Mouse (Mus musculus) heart, postnatal 0 days (tissue): ENCODE results near the gene Nfrkb. TPM values are rescaled to one million over a fixed set of nuclear protein-coding genes. Genes with fewer than 3 reads are reported as not detected.
A peak's percentile ranks its signal among the peaks of the same experiment; 100 is the strongest.

Source experiments
- ATAC-seq: fragments of 200-750 bp; cut with Nextera tagmentation; 2 replicates; pipeline ENCODE4 v1.8.0; 2017; ENCODE audit warnings: low read depth, moderate number of reproducible peaks, moderate library complexity; ENCODE audit not compliant: insufficient read depth
- DNase-seq: peaks from one replicate; pipeline ENCODE4 v3.0.0-alpha.2; 2016; ENCODE audit warnings: low spot score
- H3K27ac ChIP-seq: fragments of 300-500 bp; sonication (generic); 2 replicates; pipeline ENCODE4 v1.5.1; 2014; ENCODE audit warnings: low read depth, mild to moderate bottlenecking
- H3K27me3 ChIP-seq: fragments of 300-500 bp; sonication (generic); 2 replicates; pipeline ENCODE4 v1.6.1; 2014; ENCODE audit warnings: low read length, mixed read lengths; ENCODE audit not compliant: control insufficient read depth, insufficient read depth
- H3K36me3 ChIP-seq: fragments of 300-500 bp; sonication (generic); replicated peaks from 2 replicates; pipeline ENCODE4 v1.6.1; 2014; ENCODE audit warnings: low read length, mixed read lengths; ENCODE audit not compliant: control insufficient read depth, insufficient read depth
- H3K4me1 ChIP-seq: fragments of 300-500 bp; sonication (generic); 2 replicates; pipeline ENCODE4 v1.6.1; 2014; ENCODE audit warnings: antibody characterized with exemption; ENCODE audit not compliant: control insufficient read depth, insufficient read depth
- H3K4me2 ChIP-seq: fragments of 300-500 bp; sonication (generic); 2 replicates; pipeline ENCODE4 v1.6.1; 2014; ENCODE audit warnings: low read depth, mild to moderate bottlenecking, low read length, moderate library complexity
- H3K4me3 ChIP-seq: fragments of 300-500 bp; sonication (generic); 2 replicates; pipeline ENCODE4 v1.5.1; 2014; ENCODE audit warnings: low read depth, low read length
- H3K9ac ChIP-seq: fragments of 300-500 bp; sonication (generic); replicated peaks from 2 replicates; pipeline ENCODE4 v1.6.1; 2014; ENCODE audit warnings: low read depth, low read length, mixed read lengths
- H3K9me3 ChIP-seq: fragments of 300-500 bp; sonication (generic); replicated peaks from 2 replicates; pipeline ENCODE4 v1.6.1; 2016; ENCODE audit warnings: low read length; ENCODE audit not compliant: control insufficient read depth
- CTCF ChIP-seq: IDR thresholded peaks from 2 replicates; pipeline ENCODE4 v1.5.1; 2016; ENCODE audit warnings: antibody characterized with exemption, control low read depth, low read depth
- EP300 ChIP-seq: IDR thresholded peaks from 2 replicates; pipeline ENCODE4 v1.6.1; 2016; ENCODE audit warnings: antibody characterized with exemption, low read depth
- WGBS: fragments of 180-500 bp; shearing (Covaris S2); extraction: QIAGEN DNeasy Blood & Tissue Kit; methylation state at CpG from one replicate; pipeline ENCODE4 v1.1.7; 2014; 5-methylcytosine and 5-hydroxymethylcytosine counted together
- polyA plus RNA-seq: library from polyadenylated mRNA; unstranded; fragments of >200 nt; fragmentation: Nextera tagmentation; extraction: Ambion mirVana; gene quantifications from 2 replicates; pipeline ENCODE4 v1.2.1, GENCODE M21; 2015
- total RNA-seq: library from RNA; depleted of rRNA; stranded (reverse); fragments of >200 nt; gene quantifications from 2 replicates; pipeline ENCODE4 v1.2.3, GENCODE M21; 2014; ENCODE audit warnings: low replicate concordance

Gene Nfrkb
- total and polyA plus RNA-seq, 2 experiments from 2014 or later, result 8.8 to 19.7 TPM

- ATAC-seq (no peak), DNase-seq (no peak)
- Histone ChIP-seq H3K4me3 (no peak overlapping the region), H3K36me3 (peaks cover 20% of the 10 kb centered on the region), H3K4me1 (no peaks in the 10 kb centered on the region), H3K27me3 (no peaks in the 10 kb centered on the region), H3K9ac (no peak overlapping the region), H3K4me2 (no peak overlapping the region), H3K9me3 (no peaks in the 10 kb centered on the region; the same call in none of the 2 replicates), H3K27ac (no peak overlapping the region)
- TF ChIP-seq CTCF (no peak), EP300 (no peak)
- 91% methylated on average over 3 of the region's 3 CpGs for WGBS
These were observed 14.3 kb upstream of the Nfrkb start for GRCm38 (mm10) chr9:31371740-31372139.

- ATAC-seq, result no peak
- TF ChIP-seq EP300 (no peak), CTCF (no peak)
- Histone ChIP-seq H3K4me1 (no peaks in the 10 kb centered on the region), H3K9ac (no peak overlapping the region), H3K9me3 (no peaks in the 10 kb centered on the region; the same call in none of the 2 replicates), H3K27ac (no peak overlapping the region), H3K27me3 (no peaks in the 10 kb centered on the region), H3K4me3 (no peak overlapping the region), H3K4me2 (no peak overlapping the region), H3K36me3 (peaks cover 20% of the 10 kb centered on the region; the same call in 1 of the 2 replicates)
- no peak for DNase-seq
These were observed 9.3 kb upstream of the Nfrkb start for GRCm38 (mm10) chr9:31376661-31377060.

DNA sequence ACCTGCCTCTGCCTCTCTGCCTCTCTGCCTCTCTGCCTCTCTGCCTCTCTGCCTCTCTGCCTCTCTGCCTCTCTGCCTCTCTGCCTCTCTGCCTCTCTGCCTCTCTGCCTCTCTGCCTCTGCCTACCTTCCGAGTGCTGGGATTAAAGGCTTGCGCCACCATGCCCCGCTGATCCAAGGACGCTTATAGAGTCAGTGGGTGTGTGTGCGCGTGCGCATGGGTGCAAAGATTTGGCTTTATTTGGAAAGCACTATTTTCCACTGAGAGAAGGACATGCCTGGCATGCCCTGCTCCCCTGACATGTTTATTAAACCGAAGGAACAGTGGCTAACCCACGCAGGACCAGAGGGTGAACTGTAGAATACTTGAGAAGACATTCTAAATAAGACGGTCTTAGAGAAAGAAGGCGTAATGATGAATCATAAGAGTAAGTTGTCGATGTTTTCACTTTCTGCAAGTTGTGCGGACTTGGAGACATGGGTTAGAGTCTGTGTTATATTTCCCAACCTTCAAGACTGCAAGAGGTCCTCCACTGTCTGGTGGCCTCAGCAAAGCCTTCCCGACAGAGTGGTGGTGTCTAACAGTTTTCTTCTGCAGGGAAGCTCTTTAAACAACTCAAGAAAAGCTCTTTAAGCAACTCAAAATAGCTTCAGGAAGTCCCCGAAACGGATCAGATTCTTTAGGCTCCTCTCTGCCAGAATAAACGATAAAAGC, 1.0 kb upstream of the Nfrkb start:
- no peak overlapping the region; the same call in 1 of the 2 replicates for H3K4me3 ChIP-seq
- no peak for TF ChIP-seq EP300
- no peak for TF ChIP-seq CTCF
- H3K27ac ChIP-seq, result no peak overlapping the region
- peaks cover 12% of the 10 kb centered on the region for H3K4me1 ChIP-seq
- WGBS, result 78% methylated on average over 17 of the region's 17 CpGs
- no peak for DNase-seq
- H3K9me3 ChIP-seq, result no peaks in the 10 kb centered on the region
- peak overlapping the region; percentile 74; the same call in 1 of the 2 replicates for H3K4me2 ChIP-seq
- no peak for ATAC-seq
- H3K9ac ChIP-seq, result no peak overlapping the region
- no peaks in the 10 kb centered on the region for H3K27me3 ChIP-seq
- H3K36me3 ChIP-seq, result peaks cover 5% of the 10 kb centered on the region

GRCm38 (mm10) chr9:31385500-31385869, 507 bp upstream of the Nfrkb start:
- Histone ChIP-seq H3K27me3 (no peaks in the 10 kb centered on the region), H3K9ac (peak overlapping the region; percentile 86), H3K36me3 (peaks cover 9% of the 10 kb centered on the region), H3K9me3 (no peaks in the 10 kb centered on the region), H3K4me3 (peak overlapping the region; percentile 96), H3K4me1 (peaks cover 12% of the 10 kb centered on the region), H3K4me2 (peak overlapping the region; percentile 74), H3K27ac (no peak overlapping the region)
- ATAC-seq, result 0 out of 2 replicates have a peak, but pooled peaks have one; percentile 19
- no peak for DNase-seq
- WGBS, result 15% methylated on average over 4 of the region's 4 CpGs
- TF ChIP-seq EP300, result no peak
- TF ChIP-seq CTCF, result no peak

- peak overlapping the region; percentile 57; the same call in 1 of the 2 replicates for H3K27ac ChIP-seq
- WGBS, result 9% methylated on average over 44 of the region's 44 CpGs
- peak overlapping the region; percentile 86 for H3K9ac ChIP-seq
- no peak for DNase-seq
- peak overlapping the region; percentile 96 for H3K4me3 ChIP-seq
- ATAC-seq, result peak; percentile 50
- H3K4me2 ChIP-seq, result peak overlapping the region; percentile 74
- H3K36me3 ChIP-seq, result peaks cover 19% of the 10 kb centered on the region
- H3K9me3 ChIP-seq, result no peaks in the 10 kb centered on the region
- H3K27me3 ChIP-seq, result no peaks in the 10 kb centered on the region
- peaks cover 12% of the 10 kb centered on the region for H3K4me1 ChIP-seq
- no peak for TF ChIP-seq EP300
- no peak for TF ChIP-seq CTCF
These were observed 582 bp downstream of the Nfrkb start for GRCm38 (mm10) chr9:31386368-31387180.
